Mouse (Mus musculus): ENCODE results near the gene Ikzf2.

The Ikzf2 gene

DNA sequence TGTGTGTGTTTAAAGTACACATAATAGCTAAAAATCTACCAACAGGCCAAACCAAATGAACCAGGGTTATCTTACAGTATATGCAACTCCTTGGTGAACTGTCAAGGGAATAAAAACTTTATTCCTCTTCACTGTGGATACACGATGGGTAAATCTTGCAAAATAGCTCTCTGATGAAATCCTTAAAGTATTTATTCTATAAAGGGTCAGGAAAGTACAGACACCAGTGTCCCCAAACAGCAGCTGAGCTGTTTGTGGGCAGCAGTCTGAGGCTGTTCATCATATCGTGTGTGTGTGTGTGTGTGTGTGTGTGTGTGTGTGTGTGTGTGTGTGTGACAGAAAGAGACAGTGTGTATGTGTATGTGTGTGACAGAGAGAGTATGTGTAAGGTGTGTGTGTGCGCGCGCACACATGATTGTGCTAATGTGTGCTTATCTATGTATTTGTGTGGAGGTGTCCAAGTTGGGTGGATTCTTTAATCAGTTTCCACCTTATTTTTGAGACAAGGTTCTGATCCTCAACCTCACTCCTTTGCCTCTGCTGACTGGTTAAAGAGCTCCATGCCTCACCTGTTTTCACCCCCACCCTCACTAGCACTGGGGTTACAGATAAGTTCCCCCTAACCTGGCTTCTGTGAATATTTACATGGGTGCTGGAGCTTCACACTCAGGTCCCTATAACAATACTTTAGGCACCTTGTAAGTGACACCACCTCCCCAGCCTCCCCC lies 102.9 kb downstream of the Ikzf2 start:
- no peak for DNase-seq

- no peak for DNase-seq
Observed at GRCm38 (mm10) chr1:69578917-69579316, 108.1 kb downstream of the Ikzf2 start.

DNA sequence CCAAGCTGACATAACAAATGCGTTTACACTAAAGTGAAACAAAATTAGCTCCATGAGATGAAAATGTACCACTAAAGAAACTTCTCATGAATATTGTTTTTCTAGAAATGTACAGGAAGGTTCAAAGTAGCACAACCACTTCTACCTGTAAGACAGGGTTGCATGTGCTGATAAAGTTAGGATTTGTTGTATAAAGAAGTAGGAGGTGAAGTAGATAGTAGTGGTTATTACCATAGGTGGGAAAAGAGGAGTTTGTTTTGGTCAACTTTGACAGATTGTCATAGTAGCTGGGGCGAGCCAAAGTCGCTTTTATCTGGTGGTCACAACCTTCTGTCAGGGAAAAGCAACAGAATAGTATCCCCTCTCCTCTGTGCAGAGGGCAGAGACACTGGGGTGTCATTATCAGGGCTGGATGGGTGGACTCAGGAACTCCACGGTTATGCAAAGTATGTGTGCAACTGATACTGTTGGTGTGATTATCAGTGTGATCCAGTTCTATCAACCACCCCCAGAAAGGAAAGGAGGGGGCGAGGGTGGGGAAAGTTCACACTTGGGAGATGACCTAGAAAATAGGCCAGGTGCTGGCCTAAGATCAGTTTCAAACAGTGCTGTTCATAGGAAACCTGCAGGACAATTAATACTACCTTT lies 127.5 kb downstream of the Ikzf2 start:
- DNase-seq: no peak

- DNase-seq: no peak
Observed at GRCm38 (mm10) chr1:69555636-69556151, 131.4 kb downstream of the Ikzf2 start.

DNA sequence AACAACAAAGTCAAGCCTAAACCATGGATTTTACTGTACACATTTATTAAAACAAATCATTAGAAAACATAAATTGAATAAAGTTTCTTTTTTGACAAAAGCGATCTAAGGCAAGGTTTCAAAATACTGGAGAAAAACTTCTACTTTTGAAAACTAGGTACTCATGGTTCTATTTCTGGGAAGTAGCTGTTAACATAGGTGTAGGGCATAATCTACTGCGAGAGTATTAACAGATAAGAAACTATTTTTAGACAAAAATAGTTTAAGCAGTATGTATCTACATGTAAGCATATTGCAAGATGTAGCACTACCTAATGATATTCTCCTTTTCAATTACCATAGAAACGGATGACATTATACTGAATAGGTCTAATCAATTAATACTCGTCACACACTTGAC lies 137.1 kb downstream of the Ikzf2 start:
- DNase-seq: no peak

GRCm38 (mm10) chr1:69545885-69546253 lies 141.2 kb downstream of the Ikzf2 start:
- DNase-seq: no peak

GRCm38 (mm10) chr1:69545217-69545884 lies 141.7 kb downstream of the Ikzf2 start:
- no peak for DNase-seq

DNA sequence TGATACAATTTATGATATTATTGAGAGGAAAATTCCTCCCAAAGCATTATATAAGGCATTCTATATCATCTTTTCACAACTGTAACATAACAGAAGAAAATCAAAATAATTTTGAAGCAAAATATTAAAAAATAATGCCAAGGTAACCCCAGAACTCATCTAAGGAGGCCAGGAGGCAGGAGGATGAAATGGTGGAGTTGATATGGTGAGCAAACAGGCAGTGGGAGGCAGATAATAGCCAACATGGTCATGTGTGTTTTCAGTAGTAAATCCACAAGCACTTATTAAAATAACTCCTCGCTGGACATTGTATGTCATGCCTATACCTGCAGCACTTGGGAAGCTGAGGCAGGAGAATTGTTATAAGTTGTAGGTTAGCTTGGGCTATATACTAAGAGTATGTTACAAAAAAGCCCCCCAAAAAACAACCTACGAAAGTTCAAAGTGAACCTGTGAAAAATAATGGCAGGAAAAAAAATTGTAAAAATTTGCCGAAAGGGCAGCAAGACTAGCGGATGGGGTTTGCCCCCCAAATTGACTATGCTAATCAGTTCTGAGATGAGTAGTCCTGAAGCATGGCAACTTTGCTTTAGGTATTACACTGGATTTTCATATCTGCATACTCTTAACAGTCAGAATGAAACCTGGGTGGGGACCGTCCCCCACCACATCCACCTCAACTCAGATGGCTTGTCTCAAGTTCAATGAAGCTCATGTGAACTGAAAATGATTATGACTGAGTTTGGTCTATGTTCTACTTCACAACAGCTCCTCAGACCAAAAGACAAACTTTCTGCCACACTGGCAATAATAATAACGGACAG lies 143.1 kb downstream of the Ikzf2 start:
- DNase-seq: no peak

GRCm38 (mm10) chr1:69542546-69542945 lies 144.5 kb downstream of the Ikzf2 start:
- DNase-seq: no peak

GRCm38 (mm10) chr1:69538663-69539062 lies 148.4 kb downstream of the Ikzf2 start:
- DNase-seq: no peak

GRCm38 (mm10) chr1:69537619-69538018 lies 149.4 kb downstream of the Ikzf2 start:
- no peak for DNase-seq

DNA sequence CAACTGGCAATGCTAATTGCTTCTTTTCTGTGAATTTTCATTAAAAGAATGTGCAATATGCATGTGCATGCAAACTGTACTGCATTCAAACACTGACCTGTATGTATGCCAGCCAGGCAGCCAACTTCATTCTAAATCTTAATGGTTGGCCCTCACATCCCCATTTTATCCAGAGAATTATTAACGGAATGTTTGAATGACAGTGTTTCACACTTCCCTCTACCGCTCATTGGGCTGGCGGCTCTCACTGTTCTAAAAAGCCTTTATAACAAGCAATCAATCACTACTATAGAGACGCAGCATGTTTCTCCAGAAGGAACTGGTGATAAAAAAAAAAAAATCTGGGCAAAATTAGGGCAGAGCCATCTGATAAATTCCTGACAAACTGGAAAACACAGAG lies 151.5 kb downstream of the Ikzf2 start:
- no peak for DNase-seq

DNA sequence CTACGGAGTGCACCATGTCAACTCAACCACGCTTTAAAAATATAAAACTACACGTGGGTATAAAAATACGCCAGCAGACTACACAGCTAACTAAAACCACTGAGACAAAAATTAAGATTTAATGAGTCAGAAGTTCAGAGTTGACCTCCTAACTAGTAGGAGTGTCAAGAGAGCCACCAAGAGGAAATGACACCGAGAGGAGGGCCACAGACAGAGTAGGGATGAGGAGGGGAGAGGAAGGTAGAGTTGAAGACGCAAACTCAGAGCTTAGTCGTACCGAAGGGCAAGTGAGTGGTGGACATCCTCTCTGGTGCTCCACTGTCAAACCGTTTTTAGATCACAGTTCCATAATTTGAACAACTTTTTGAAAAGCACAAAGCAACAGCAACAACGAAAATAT lies 154.0 kb downstream of the Ikzf2 start:
- DNase-seq: no peak

GRCm38 (mm10) chr1:69528696-69529095 lies 158.3 kb downstream of the Ikzf2 start:
- no peak for DNase-seq

DNA sequence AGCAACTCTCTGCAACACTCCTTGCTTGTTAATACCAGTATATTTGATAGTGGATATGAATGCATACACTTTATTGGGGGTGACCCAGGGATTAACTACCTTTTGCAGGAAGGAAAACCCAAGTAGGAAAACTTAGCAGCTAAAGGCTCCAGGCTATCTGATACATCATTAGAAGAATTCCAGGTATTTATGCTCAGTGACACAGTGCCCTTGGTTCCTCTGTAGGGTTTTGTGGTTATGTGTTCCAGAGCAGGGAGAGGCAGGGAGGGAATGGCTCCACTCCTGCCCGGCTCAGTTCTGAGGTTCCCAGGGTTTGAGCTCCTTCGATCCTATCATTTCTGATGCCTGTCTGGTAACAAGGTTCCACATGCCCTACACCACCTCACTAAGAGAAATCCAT lies 165.4 kb downstream of the Ikzf2 start:
- peak; percentile 51 for DNase-seq

- peak; percentile 35 for DNase-seq
Observed at GRCm38 (mm10) chr1:69519356-69519755, 167.7 kb downstream of the Ikzf2 start.

- DNase-seq: no peak
Observed at GRCm38 (mm10) chr1:69518012-69518411, 169.0 kb downstream of the Ikzf2 start.

DNA sequence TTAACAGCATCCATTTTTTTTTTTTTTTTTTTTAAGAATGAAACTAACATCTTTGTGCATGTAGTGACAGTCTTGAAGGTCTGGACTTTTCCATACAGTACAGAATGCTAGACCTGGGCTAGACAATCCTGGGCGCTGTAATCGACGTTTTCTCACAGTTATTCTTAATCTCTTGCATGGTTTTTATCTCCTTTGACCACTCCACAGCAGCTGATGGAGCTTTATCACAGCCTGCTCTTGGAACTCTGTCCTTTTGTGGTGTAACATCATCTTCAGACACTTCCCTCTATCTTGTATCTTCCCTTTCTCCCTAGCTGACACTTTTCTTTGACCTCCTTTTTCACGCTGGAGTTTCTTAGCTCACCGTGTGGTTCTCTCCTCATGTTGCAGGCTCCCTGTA lies 170.9 kb downstream of the Ikzf2 start:
- peak; percentile 34 for DNase-seq

DNA sequence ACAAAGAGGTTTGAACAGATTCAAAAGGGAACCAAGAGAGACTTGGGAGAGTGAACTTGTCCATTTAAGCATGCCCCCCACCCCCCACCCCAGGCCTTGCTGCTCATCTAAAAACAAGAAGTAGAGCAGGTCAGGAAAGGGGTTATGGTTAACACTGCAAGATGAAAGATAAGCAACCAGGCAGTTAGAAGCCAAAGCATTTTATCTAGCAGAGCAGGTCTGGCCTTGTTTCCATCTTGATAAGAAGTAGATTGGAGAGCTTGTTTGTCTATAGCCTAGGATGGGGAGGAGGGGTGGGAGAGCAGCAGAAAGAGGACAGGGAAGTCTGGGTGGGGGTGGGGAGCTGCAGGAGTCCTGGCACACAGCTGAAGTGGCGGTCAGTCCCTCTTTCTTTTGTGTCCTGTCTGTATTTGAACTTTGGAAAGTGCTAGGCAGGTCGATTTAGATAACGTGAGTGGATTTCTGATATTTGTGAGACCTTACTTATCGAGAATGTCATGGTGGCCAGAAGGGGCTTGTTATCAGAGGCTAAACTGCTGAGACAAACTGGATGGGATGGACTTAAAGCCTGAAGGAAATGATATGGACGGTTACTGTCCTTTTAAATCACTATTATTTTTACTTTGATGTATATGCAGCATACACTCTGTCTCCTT lies 173.3 kb downstream of the Ikzf2 start:
- DNase-seq: peak; percentile 45

DNA sequence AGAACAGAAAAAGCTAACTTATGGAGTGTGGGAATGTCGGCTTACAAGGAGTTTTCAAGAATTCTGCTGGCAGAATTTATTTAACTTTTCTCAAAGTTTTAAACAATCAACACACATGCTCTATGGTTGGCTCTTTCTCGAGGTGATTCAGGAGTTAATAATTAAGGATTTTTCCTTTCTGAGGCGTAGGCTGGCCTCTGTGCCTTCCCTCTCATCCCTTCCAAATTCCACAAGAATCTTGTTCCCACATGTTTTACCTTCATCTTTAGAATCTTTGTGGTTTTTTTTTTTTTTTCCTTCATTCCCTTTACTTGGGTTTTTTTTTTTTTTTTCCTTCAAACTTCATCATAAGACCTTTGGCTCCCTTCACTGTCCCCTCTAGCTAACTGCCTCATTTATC lies 178.8 kb downstream of the Ikzf2 start:
- DNase-seq: no peak

- DNase-seq: no peak
Observed at GRCm38 (mm10) chr1:69507513-69507912, 179.5 kb downstream of the Ikzf2 start.

DNA sequence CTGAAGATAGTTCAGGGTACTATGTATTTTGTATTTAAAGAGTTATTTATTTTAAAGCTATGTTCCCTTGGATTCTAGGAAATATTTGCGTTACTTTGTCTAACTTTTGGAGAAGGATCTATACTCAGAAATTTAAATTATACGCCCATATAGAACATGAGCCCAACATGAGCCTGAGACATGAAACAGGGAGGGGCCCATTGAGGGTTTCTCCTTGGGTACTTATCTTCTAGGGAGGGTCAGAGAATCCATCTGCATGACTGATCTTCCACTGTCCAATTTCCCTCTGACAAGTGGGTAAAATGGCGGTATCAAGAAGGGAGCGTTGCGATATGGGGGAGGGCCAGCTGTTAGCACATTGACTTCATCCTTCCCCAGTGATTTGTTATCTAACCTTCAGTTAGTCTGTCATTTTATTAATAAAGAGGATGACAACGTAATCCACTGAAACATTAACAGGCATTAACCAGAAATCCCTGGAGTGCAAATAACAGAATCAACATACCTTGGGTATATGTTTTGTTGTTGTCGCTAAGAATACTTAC lies 180.4 kb downstream of the Ikzf2 start:
- DNase-seq: no peak

Data from heart, adult 11 months (tissue).